ENCODE assay signal across 23 mouse cellular contexts in genomic region chr5:120037806-120038205, GRCm38 (mm10).
DNase-seq lines count a peak whose midpoint lies in the region; ATAC-seq and TF ChIP-seq lines count a peak whose summit lies in the region.
"Had no signal": no experiment of that assay in that cellular context is flagged by ENCODE, and none has a peak within 500 bp of the region (broad histone marks: within the 10 kb centered on the region; RNA-seq: fewer than 3 reads in every experiment).

No protein-coding gene starts in this region.

- DNase-seq in cerebellum, adult 2 months: peak; percentile 9 to 46
- no peak for DNase-seq in cerebellum, adult 11 months
- DNase-seq in cerebellum, postnatal 10 days: peak; percentile 51 to 62
- no peak for DNase-seq in cerebellum, postnatal 4 days (ENCODE audit: low spot score in 2 of 2)
- DNase-seq in cerebellum, postnatal 25 days: peak; percentile 15 to 42
- no peak for DNase-seq in cerebellum, adult 18-20 months
- DNase-seq in liver, adult 2 months (ENCODE audit: extremely low read depth, low read depth, low spot score): peak; percentile 33
- DNase-seq: adrenal gland, adult 8-10 months; adrenal gland, postnatal 14 days; adrenal gland, postnatal 36 days; B cell, adult 2 months; cerebellum, adult 11-12 months; forebrain, postnatal 0 days had no signal

- no peak for TF ChIP-seq POLR2A in cerebellum, adult 2 months (IDR thresholded peaks at IDR 0.05; ENCODE audit: borderline replicate concordance, insufficient read depth, low read length)
- TF ChIP-seq POLR2A in liver, adult 2 months (IDR thresholded peaks at IDR 0.05; ENCODE audit: extremely low read depth, insufficient read depth, low read length): no peak

- no peak overlapping the region for H3K9ac ChIP-seq in liver, adult 2 months (ENCODE audit: low read depth, low read length)
- no peak overlapping the region for H3K9ac ChIP-seq in liver, embryonic 12.5 days
- H3K9ac ChIP-seq: embryonic facial prominence, embryonic 12.5 days; forebrain, embryonic 13.5 days; forebrain, embryonic 15.5 days; forebrain, postnatal 0 days had no signal

- no peaks in the 10 kb centered on the region for H3K79me2 ChIP-seq in liver, adult 2 months (ENCODE audit: control insufficient read depth, insufficient read depth, low read length)

- ATAC-seq in liver, embryonic 12.5 days: no peak
- ATAC-seq: activated CD4-positive, CD25-positive, alpha-beta regulatory T cell, adult 4 months; CD4-positive, CD25-positive, alpha-beta regulatory T cell, adult 4 months; forebrain, embryonic 13.5 days; forebrain, embryonic 15.5 days; forebrain, postnatal 0 days; Patski had no signal

- 16% methylated on average over 3 of the region's 3 CpGs for WGBS in cerebellum, adult 2 months
- WGBS in liver, adult 2 months: 45% methylated on average over 3 of the region's 3 CpGs
- WGBS in liver, embryonic 12.5 days (ENCODE audit: insufficient replicate concordance): 73% methylated on average over 3 of the region's 3 CpGs

- H3K9me3 ChIP-seq in liver, embryonic 12.5 days (replicated peaks): no peaks in the 10 kb centered on the region
- H3K9me3 ChIP-seq: embryonic facial prominence, embryonic 10.5 days; forebrain, embryonic 13.5 days; forebrain, embryonic 15.5 days had no signal

- H3K4me1 ChIP-seq in cerebellum, adult 2 months (ENCODE audit: control insufficient read depth, insufficient read depth, low read length): 0 out of 2 replicates have a peak, but pooled peaks cover 2% of the 10 kb centered on the region
- H3K4me1 ChIP-seq in liver, adult 2 months (ENCODE audit: control insufficient read depth, insufficient read depth, low read length): no peaks in the 10 kb centered on the region
- no peaks in the 10 kb centered on the region for H3K4me1 ChIP-seq in liver, embryonic 12.5 days
- H3K4me1 ChIP-seq: forebrain, embryonic 15.5 days had no signal

- no peak overlapping the region for H3K4me2 ChIP-seq in liver, embryonic 12.5 days
- H3K4me2 ChIP-seq: embryonic facial prominence, embryonic 12.5 days; forebrain, embryonic 13.5 days; forebrain, embryonic 15.5 days had no signal

- H3K27me3 ChIP-seq in cerebellum, adult 2 months (ENCODE audit: control insufficient read depth, insufficient read depth, low read length): no peaks in the 10 kb centered on the region
- peaks cover 4% of the 10 kb centered on the region; the same call in 1 of the 2 replicates for H3K27me3 ChIP-seq in liver, adult 2 months (ENCODE audit: control insufficient read depth, insufficient read depth, low read length)
- peaks cover 15% of the 10 kb centered on the region; the same call in 1 of the 2 replicates for H3K27me3 ChIP-seq in liver, embryonic 12.5 days (replicated peaks)
- H3K27me3 ChIP-seq: CH12.LX; forebrain, embryonic 13.5 days; forebrain, embryonic 15.5 days had no signal

- no peak overlapping the region for H3K4me3 ChIP-seq in cerebellum, adult 2 months (replicated peaks; ENCODE audit: insufficient read depth, low read depth, low read length)
- no peak overlapping the region for H3K4me3 ChIP-seq in liver, adult 2 months (ENCODE audit: insufficient read depth, low read depth, low read length)
- no peak overlapping the region for H3K4me3 ChIP-seq in liver, embryonic 12.5 days
- H3K4me3 ChIP-seq: embryonic facial prominence, embryonic 10.5 days; embryonic facial prominence, embryonic 12.5 days; forebrain, embryonic 13.5 days; forebrain, embryonic 15.5 days had no signal

- no peak overlapping the region for H3K27ac ChIP-seq in cerebellum, adult 2 months (ENCODE audit: insufficient read depth, low read length)
- no peak overlapping the region for H3K27ac ChIP-seq in liver, adult 2 months (replicated peaks; ENCODE audit: insufficient read depth, low read depth, low read length)
- no peak overlapping the region for H3K27ac ChIP-seq in liver, embryonic 12.5 days
- H3K27ac ChIP-seq: embryonic facial prominence, embryonic 10.5 days; embryonic facial prominence, embryonic 12.5 days; forebrain, embryonic 13.5 days; forebrain, embryonic 15.5 days had no signal

- no peak for TF ChIP-seq CTCF in cerebellum, adult 2 months (IDR thresholded peaks at IDR 0.05; ENCODE audit: borderline replicate concordance, insufficient read depth, low read depth, low read length)
- no peak for TF ChIP-seq CTCF in liver, adult 2 months (IDR thresholded peaks at IDR 0.05; ENCODE audit: low read depth, low read length)

- no peaks in the 10 kb centered on the region for H3K36me3 ChIP-seq in liver, adult 2 months (ENCODE audit: control insufficient read depth, insufficient read depth, low read length)
- H3K36me3 ChIP-seq in liver, embryonic 12.5 days: no peaks in the 10 kb centered on the region
- H3K36me3 ChIP-seq: embryonic facial prominence, embryonic 10.5 days; embryonic facial prominence, embryonic 12.5 days; forebrain, embryonic 15.5 days; G1E had no signal

Comparison
In these comparisons a context has a peak if more than half of its experiments do, and no peak if none do; other contexts are left out.
1. DNase-seq: peak in cerebellum, adult 2 months (2 of 2), cerebellum, postnatal 10 days (2 of 2), cerebellum, postnatal 25 days (2 of 2) and liver, adult 2 months (single experiment); none in cerebellum, adult 11 months (single experiment), cerebellum, postnatal 4 days (0 of 2) and cerebellum, adult 18-20 months (0 of 2).